10 mouse cellular contexts compared by ENCODE assay signal in genomic region chr16:62855385-62855784, GRCm38 (mm10). TPM values are rescaled to one million over a fixed set of nuclear protein-coding genes. Genes with fewer than 3 reads are reported as not detected.
DNase-seq lines count a peak whose midpoint lies in the region; ATAC-seq and TF ChIP-seq lines count a peak whose summit lies in the region.
"Had no signal": no experiment of that assay in that cellular context is flagged by ENCODE, and none has a peak within 500 bp of the region (broad histone marks: within the 10 kb centered on the region; RNA-seq: fewer than 3 reads in every experiment).

No protein-coding gene starts in this region.

- no peaks in the 10 kb centered on the region for H3K4me1 ChIP-seq in heart, embryonic 15.5 days (replicated peaks)
- no peaks in the 10 kb centered on the region for H3K4me1 ChIP-seq in neural tube, embryonic 11.5 days (ENCODE audit: control insufficient read depth, insufficient read depth, low read length)
- H3K4me1 ChIP-seq in liver, embryonic 14.5 days (replicated peaks; ENCODE audit: control insufficient read depth in 2 of 2, insufficient read depth in 2 of 2, low read length in 1 of 2): peaks cover 0 to 18% of the 10 kb centered on the region in 2 experiments; a peak in 2 of 4 replicates
- H3K4me1 ChIP-seq: limb, embryonic 15.5 days had no signal

- 73% methylated on average over 6 of the region's 6 CpGs for WGBS in heart, embryonic 15.5 days
- WGBS in neural tube, embryonic 11.5 days: 81% methylated on average over 6 of the region's 6 CpGs
- WGBS in liver, embryonic 14.5 days (ENCODE audit: insufficient replicate concordance): 54% methylated on average over 6 of the region's 6 CpGs

- H3K27ac ChIP-seq in heart, embryonic 15.5 days: no peak overlapping the region
- H3K27ac ChIP-seq in neural tube, embryonic 11.5 days (ENCODE audit: low read depth, low read length): no peak overlapping the region
- no peak overlapping the region for H3K27ac ChIP-seq in liver, embryonic 14.5 days
- H3K27ac ChIP-seq: limb, embryonic 15.5 days had no signal

- no peak for DNase-seq in heart, adult 8-10 months (ENCODE audit: low spot score)
- DNase-seq in neural tube, embryonic 11.5 days (ENCODE audit: low spot score): no peak
- no peak for DNase-seq in neural tube, embryonic 10.5 days (ENCODE audit: extremely low spot score, low spot score)
- DNase-seq in liver, embryonic 14.5 days (ENCODE audit: low read depth in 3 of 3, low spot score in 3 of 3): no peak
- no peak for DNase-seq in layer of hippocampus, postnatal 10 days (ENCODE audit: low spot score in 2 of 2)
- DNase-seq in spleen, postnatal 36 days (ENCODE audit: low spot score in 2 of 2): no peak
- DNase-seq: cerebellum, postnatal 25 days; forebrain, postnatal 0 days had no signal

- no peaks in the 10 kb centered on the region for H3K9me3 ChIP-seq in heart, embryonic 15.5 days (replicated peaks)
- H3K9me3 ChIP-seq in neural tube, embryonic 11.5 days (ENCODE audit: control insufficient read depth, low read length): no peaks in the 10 kb centered on the region
- H3K9me3 ChIP-seq in liver, embryonic 14.5 days (ENCODE audit: control insufficient read depth, low read length): no peaks in the 10 kb centered on the region
- H3K9me3 ChIP-seq: limb, embryonic 15.5 days had no signal

- no peaks in the 10 kb centered on the region for H3K27me3 ChIP-seq in heart, embryonic 15.5 days
- no peaks in the 10 kb centered on the region for H3K27me3 ChIP-seq in neural tube, embryonic 11.5 days (ENCODE audit: control insufficient read depth, insufficient read depth, low read length)
- no peaks in the 10 kb centered on the region for H3K27me3 ChIP-seq in liver, embryonic 14.5 days (ENCODE audit: control insufficient read depth, insufficient read depth, low read length)
- H3K27me3 ChIP-seq: limb, embryonic 15.5 days had no signal

- H3K36me3 ChIP-seq in heart, embryonic 15.5 days: no peaks in the 10 kb centered on the region
- no peaks in the 10 kb centered on the region for H3K36me3 ChIP-seq in neural tube, embryonic 11.5 days (ENCODE audit: control insufficient read depth, insufficient read depth, low read length)
- H3K36me3 ChIP-seq in liver, embryonic 14.5 days (replicated peaks; ENCODE audit: control insufficient read depth, insufficient read depth, low read depth): no peaks in the 10 kb centered on the region
- H3K36me3 ChIP-seq: limb, embryonic 15.5 days had no signal

- 0 out of 2 replicates have a peak overlapping the region, but pooled peaks have one; percentile 6 for H3K4me3 ChIP-seq in heart, embryonic 15.5 days
- no peak overlapping the region for H3K4me3 ChIP-seq in neural tube, embryonic 11.5 days (ENCODE audit: low read depth, low read length)
- no peak overlapping the region for H3K4me3 ChIP-seq in liver, embryonic 14.5 days (ENCODE audit: insufficient read depth in 1 of 2, low read depth in 2 of 2, low read length in 2 of 2)

- H3K4me2 ChIP-seq in heart, embryonic 15.5 days: 0 out of 2 replicates have a peak overlapping the region, but pooled peaks have one; percentile 11
- 0 out of 2 replicates have a peak overlapping the region, but pooled peaks have one; percentile 7 for H3K4me2 ChIP-seq in neural tube, embryonic 11.5 days (ENCODE audit: low read depth)
- peak overlapping the region; percentile 78 for H3K4me2 ChIP-seq in liver, embryonic 14.5 days (ENCODE audit: low read depth)

- TF ChIP-seq CTCF in liver, embryonic 14.5 days (IDR thresholded peaks at IDR 0.05; ENCODE audit: low read depth): no peak

- no peak for TF ChIP-seq EP300 in liver, embryonic 14.5 days (IDR thresholded peaks at IDR 0.05; ENCODE audit: low read depth)

- H3K9ac ChIP-seq in heart, embryonic 15.5 days: no peak overlapping the region
- no peak overlapping the region for H3K9ac ChIP-seq in neural tube, embryonic 11.5 days (ENCODE audit: low read length)
- H3K9ac ChIP-seq in liver, embryonic 14.5 days (replicated peaks): no peak overlapping the region

- no peak for ATAC-seq in heart, embryonic 15.5 days (replicated peaks; ENCODE audit: insufficient number of reproducible peaks, insufficient read depth, low FRiP score, low read depth)
- no peak for ATAC-seq in neural tube, embryonic 11.5 days (ENCODE audit: insufficient read depth, low FRiP score, low TSS enrichment)
- ATAC-seq in liver, embryonic 14.5 days (ENCODE audit: insufficient read depth): no peak

RNA-seq across cellular contexts. Expression of gene Pros1, which starts 1.3 kb away (rescaled TPM):
- 18.2 and 22.7 TPM in 2 replicates for polyA plus RNA-seq in heart, embryonic 15.5 days (2015; fragmentation: Nextera tagmentation; extraction: Ambion mirVana)
- 10 to 100 TPM; 14.0 to 19.0 (median 15.3) TPM for total RNA-seq in heart, adult 8-10 months (2022)
- 24.9 and 27.3 TPM in 2 replicates for polyA plus RNA-seq in neural tube, embryonic 11.5 days (2014; fragmentation: Nextera tagmentation; extraction: Ambion mirVana)
- 2.7 and 4.7 TPM in 2 replicates for polyA plus RNA-seq in liver, embryonic 14.5 days (2012; rRNA removed)
- 11.3 and 11.7 TPM in 2 replicates for polyA plus RNA-seq in liver, embryonic 14.5 days (2014; fragmentation: Nextera tagmentation; extraction: Ambion mirVana)
- 10 to 100 TPM in 1 of 2 experiments, 1 to 10 TPM in 1; 9.8 to 11.2 TPM for total RNA-seq in layer of hippocampus, postnatal 10 days (2021)

RNA-seq across cellular contexts. Expression of gene Arl13b, which starts 8.5 kb away (rescaled TPM):
- 10.8 and 11.8 TPM in 2 replicates for polyA plus RNA-seq in heart, embryonic 15.5 days (2015; fragmentation: Nextera tagmentation; extraction: Ambion mirVana)
- 1 to 10 TPM; 5.0 to 7.9 (median 6.5) TPM for total RNA-seq in heart, adult 8-10 months (2022)
- polyA plus RNA-seq in neural tube, embryonic 11.5 days (2014; fragmentation: Nextera tagmentation; extraction: Ambion mirVana): 17.2 and 21.6 TPM in 2 replicates
- 1.4 and 1.9 TPM in 2 replicates for polyA plus RNA-seq in liver, embryonic 14.5 days (2012; rRNA removed)
- 4.2 and 4.3 TPM in 2 replicates for polyA plus RNA-seq in liver, embryonic 14.5 days (2014; fragmentation: Nextera tagmentation; extraction: Ambion mirVana)
- 10 to 100 TPM; 11.7 to 13.7 TPM for total RNA-seq in layer of hippocampus, postnatal 10 days (2021)

RNA-seq across cellular contexts. Expression of gene Stx19, which starts 40.9 kb away (rescaled TPM):
- polyA plus RNA-seq in heart, embryonic 15.5 days (2015; fragmentation: Nextera tagmentation; extraction: Ambion mirVana): 0.31 and 0.48 TPM in 2 replicates
- total RNA-seq in heart, adult 8-10 months (2022): not detected
- 0.19 and 0.32 TPM in 2 replicates for polyA plus RNA-seq in neural tube, embryonic 11.5 days (2014; fragmentation: Nextera tagmentation; extraction: Ambion mirVana)
- polyA plus RNA-seq in liver, embryonic 14.5 days (2012; rRNA removed): not detected in 2 replicates
- not detected in 2 replicates for polyA plus RNA-seq in liver, embryonic 14.5 days (2014; fragmentation: Nextera tagmentation; extraction: Ambion mirVana)
- total RNA-seq in layer of hippocampus, postnatal 10 days (2021): not detected

Comparison
In these comparisons a context has a peak if more than half of its experiments do, and no peak if none do; other contexts are left out.
1. H3K4me2 ChIP-seq: peak in every context shown above with its lines; median percentile 78 in liver, embryonic 14.5 days; 11 in heart, embryonic 15.5 days; 7 in neural tube, embryonic 11.5 days.